Mouse (Mus musculus) ovary, adult 18-20 months (tissue): Measurements from ENCODE around the gene Ppp2ca.

ENCODE experiments used
- DNase-seq: peaks from one replicate; pipeline ENCODE4 v3.0.0; 2022; ENCODE audit warnings: low spot score, mixed read lengths

The Ppp2ca gene

GRCm38 (mm10) chr11:52098398-52098946 is at the start of gene Ppp2ca:
Gene Ppp2ca, plus strand, starts transcription at chr11:52098681.
- peak; percentile 99 for DNase-seq

- DNase-seq, result no peak
These were observed 45.1 kb upstream of the Ppp2ca start for GRCm38 (mm10) chr11:52053371-52053770.

- DNase-seq, result no peak
These were observed 43.8 kb upstream of the Ppp2ca start for GRCm38 (mm10) chr11:52054728-52055127.

GRCm38 (mm10) chr11:52056198-52056597 is 42.3 kb upstream of the Ppp2ca start:
- no peak for DNase-seq

- DNase-seq, result no peak
These were observed 39.5 kb upstream of the Ppp2ca start for GRCm38 (mm10) chr11:52059001-52059400.

DNA sequence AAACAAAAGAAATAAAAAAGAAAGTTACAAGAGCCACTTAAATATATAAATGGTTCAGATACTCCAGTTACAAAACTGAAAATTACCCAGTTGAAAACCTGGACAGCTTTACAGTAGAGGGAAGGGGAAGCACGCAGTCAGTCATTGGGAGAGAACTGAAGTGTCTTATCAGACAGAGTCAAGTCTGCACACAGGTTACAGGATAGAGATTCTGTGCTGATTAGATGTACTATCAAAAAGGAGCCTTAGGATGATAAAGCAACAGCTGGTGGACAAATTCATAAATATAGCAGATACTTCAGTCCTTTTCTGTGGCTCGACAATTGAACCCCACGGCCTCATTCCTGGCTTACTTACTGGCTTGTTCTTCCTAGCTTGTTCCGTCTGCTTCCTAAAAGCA is 38.2 kb upstream of the Ppp2ca start:
- no peak for DNase-seq

GRCm38 (mm10) chr11:52062406-52062805 is 36.1 kb upstream of the Ppp2ca start:
- DNase-seq, result no peak

GRCm38 (mm10) chr11:52064398-52064797 is 34.1 kb upstream of the Ppp2ca start:
- no peak for DNase-seq

- no peak for DNase-seq
These were observed 32.6 kb upstream of the Ppp2ca start for GRCm38 (mm10) chr11:52065841-52066240.

DNA sequence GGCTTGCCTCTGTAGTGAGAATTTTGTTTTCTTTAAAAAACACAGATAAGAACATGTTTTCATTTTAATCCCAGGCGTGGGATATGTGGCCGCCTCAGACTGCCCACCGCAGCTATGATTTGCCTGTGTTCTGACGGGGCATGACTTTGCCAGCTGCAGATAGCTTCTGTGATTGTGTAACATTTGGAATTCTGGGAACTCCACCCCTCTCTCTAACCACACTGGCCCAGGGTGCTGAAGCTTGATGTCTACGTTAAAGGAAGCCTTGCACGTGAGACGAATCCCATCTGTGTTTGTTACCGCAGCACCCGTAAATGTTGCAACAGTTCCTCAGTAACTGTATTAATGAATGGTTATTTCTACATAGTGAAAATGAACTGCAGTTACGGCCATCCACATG is 26.7 kb upstream of the Ppp2ca start:
- DNase-seq, result peak; percentile 53

GRCm38 (mm10) chr11:52073528-52074170 is 24.8 kb upstream of the Ppp2ca start:
- DNase-seq, result no peak

GRCm38 (mm10) chr11:52074626-52075470 is 23.6 kb upstream of the Ppp2ca start:
- DNase-seq, result no peak

- no peak for DNase-seq
These were observed 22.5 kb upstream of the Ppp2ca start for GRCm38 (mm10) chr11:52075794-52076633.

- DNase-seq, result no peak
These were observed 21.6 kb upstream of the Ppp2ca start for GRCm38 (mm10) chr11:52076742-52077352.

DNA sequence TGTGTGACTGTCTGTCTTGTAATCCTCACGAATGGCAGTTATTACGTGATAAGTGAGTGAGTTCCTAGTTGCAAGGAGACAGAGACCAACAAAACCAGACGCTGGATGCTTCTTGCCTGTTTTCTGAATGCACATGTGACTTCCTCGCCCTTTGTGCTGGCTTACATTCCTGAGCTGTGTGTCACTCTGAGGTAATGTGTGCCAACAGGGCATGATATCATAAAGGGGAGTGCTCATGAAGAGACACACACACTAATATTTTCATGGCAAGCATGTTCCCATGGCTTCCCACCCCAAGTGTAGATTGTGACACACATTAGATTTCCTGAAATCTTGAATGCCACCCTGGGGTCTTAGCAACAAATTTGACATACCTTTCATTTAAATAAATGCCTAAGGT is 20.5 kb upstream of the Ppp2ca start:
- no peak for DNase-seq

GRCm38 (mm10) chr11:52079978-52080377 is 18.5 kb upstream of the Ppp2ca start:
- peak; percentile 51 for DNase-seq

- DNase-seq, result no peak
These were observed 17.8 kb upstream of the Ppp2ca start for GRCm38 (mm10) chr11:52080656-52081055.

GRCm38 (mm10) chr11:52085857-52086203 is 12.7 kb upstream of the Ppp2ca start:
- no peak for DNase-seq

- DNase-seq, result no peak
These were observed 12.1 kb upstream of the Ppp2ca start for GRCm38 (mm10) chr11:52086204-52086864.

- no peak for DNase-seq
These were observed 9.2 kb upstream of the Ppp2ca start for GRCm38 (mm10) chr11:52089291-52089690.

GRCm38 (mm10) chr11:52091261-52091660 is 7.2 kb upstream of the Ppp2ca start:
- DNase-seq, result no peak
